Mouse (Mus musculus) activated CD4-positive, CD25-positive, alpha-beta regulatory T cell, adult 4 months (primary cell): ENCODE data around the gene Stk11ip. TPM values are rescaled to one million over a fixed set of nuclear protein-coding genes. Genes with fewer than 3 reads are reported as not detected.

Source experiments
- ATAC-seq: one replicate; pipeline ENCODE4 v1.8.0; 2017
- polyA plus RNA-seq, 2 experiments: library from polyadenylated mRNA; unstranded; fragments of 100-300 nt; shearing (Covaris generic); gene quantifications; one replicate each; pipeline ENCODE4 v1.2.1; 2017

Stk11ip gene
- polyA plus RNA-seq, 2 experiments from 2014 or later = 7.7 to 9.4 TPM

GRCm38 (mm10) chr1:75504256-75505045, 16.9 kb upstream of the Stk11ip start:
- no peak for ATAC-seq

- ATAC-seq = no peak
Observed at GRCm38 (mm10) chr1:75505159-75505955, 16.0 kb upstream of the Stk11ip start.

- ATAC-seq = no peak
Observed at GRCm38 (mm10) chr1:75505956-75506831, 15.1 kb upstream of the Stk11ip start, which contains the start of gene Obsl1. Gene Obsl1 (minus strand): TSS chr1:75506452.

- ATAC-seq = no peak
Observed at GRCm38 (mm10) chr1:75507006-75507405, 14.3 kb upstream of the Stk11ip start, which contains the start of gene Inha. Gene Inha (plus strand): TSS chr1:75507077.

GRCm38 (mm10) chr1:75509586-75509985, 11.7 kb upstream of the Stk11ip start:
- no peak for ATAC-seq

- ATAC-seq = no peak
Observed at GRCm38 (mm10) chr1:75510154-75510553, 11.2 kb upstream of the Stk11ip start.

- no peak for ATAC-seq
Observed at GRCm38 (mm10) chr1:75511437-75512210, 9.7 kb upstream of the Stk11ip start.

GRCm38 (mm10) chr1:75512550-75512949, 8.8 kb upstream of the Stk11ip start:
- no peak for ATAC-seq

GRCm38 (mm10) chr1:75516703-75517380, 4.5 kb upstream of the Stk11ip start:
- no peak for ATAC-seq

GRCm38 (mm10) chr1:75517984-75518383, 3.3 kb upstream of the Stk11ip start:
- no peak for ATAC-seq

GRCm38 (mm10) chr1:75518427-75518826, 2.9 kb upstream of the Stk11ip start:
- no peak for ATAC-seq

GRCm38 (mm10) chr1:75519576-75519975, 1.8 kb upstream of the Stk11ip start:
- no peak for ATAC-seq

- no peak for ATAC-seq
Observed at GRCm38 (mm10) chr1:75524679-75525078, 3.4 kb downstream of the Stk11ip start.

- no peak for ATAC-seq
Observed at GRCm38 (mm10) chr1:75530546-75530945, 9.2 kb downstream of the Stk11ip start.

GRCm38 (mm10) chr1:75532280-75533172, 11.2 kb downstream of the Stk11ip start:
- no peak for ATAC-seq

- no peak for ATAC-seq
Observed at GRCm38 (mm10) chr1:75533325-75534252, 12.3 kb downstream of the Stk11ip start.

- no peak for ATAC-seq
Observed at GRCm38 (mm10) chr1:75537587-75537986, 16.3 kb downstream of the Stk11ip start.

- no peak for ATAC-seq
Observed at GRCm38 (mm10) chr1:75538597-75539190, 17.4 kb downstream of the Stk11ip start.

GRCm38 (mm10) chr1:75541496-75541895, 20.2 kb downstream of the Stk11ip start:
- no peak for ATAC-seq
